Mouse (Mus musculus): Measurements from ENCODE around the gene Olfr890. TPM values are rescaled to one million over a fixed set of nuclear protein-coding genes. Genes with fewer than 3 reads are reported as not detected.

The Olfr890 gene
- total RNA-seq (2023) = not detected

GRCm38 (mm10) chr9:38142217-38142616, at the start of gene Olfr890:
Gene Olfr890, plus strand, starts transcription at chr9:38142517.

GRCm38 (mm10) chr9:38107828-38108227, 34.5 kb upstream of the Olfr890 start, which contains the start of gene Olfr888:
Gene Olfr888, plus strand, starts transcription at chr9:38108128.

GRCm38 (mm10) chr9:38114898-38115297, 27.4 kb upstream of the Olfr890 start, which contains the start of gene Olfr889:
Gene Olfr889, plus strand, starts transcription at chr9:38115198.

GRCm38 (mm10) chr9:38180721-38181120, 38.4 kb downstream of the Olfr890 start, which contains the start of gene Olfr891:
Gene Olfr891, minus strand, starts transcription at chr9:38180821.

Other genes with a start within 250 kb of the Olfr890 start
- gene Olfr145, start 245.8 kb upstream of the Olfr890 start, total RNA-seq (2023) = not detected
- not detected for gene Olfr878, start 224.7 kb upstream of the Olfr890 start, total RNA-seq (2023)
- gene Olfr881, start 150.7 kb upstream of the Olfr890 start, total RNA-seq (2023) = not detected
- gene Olfr883, start 116.7 kb upstream of the Olfr890 start, total RNA-seq (2023) = not detected
- not detected for gene Olfr884, start 96.0 kb upstream of the Olfr890 start, total RNA-seq (2023)
- not detected for gene Olfr885, start 81.2 kb upstream of the Olfr890 start, total RNA-seq (2023)
- not detected for gene Olfr887, start 58.4 kb upstream of the Olfr890 start, total RNA-seq (2023)
- gene Olfr888, start 34.4 kb upstream of the Olfr890 start, total RNA-seq (2023) = not detected
- under 1 TPM in 1 of 2 experiments, not detected in 1; 0.12 TPM for gene Olfr889, start 27.3 kb upstream of the Olfr890 start, total RNA-seq (2023)
- not detected for gene Olfr891, start 38.3 kb downstream of the Olfr890 start, total RNA-seq (2023)
- gene Olfr893, start 65.8 kb downstream of the Olfr890 start, total RNA-seq (2023) = not detected
- gene Olfr894, start 75.5 kb downstream of the Olfr890 start, total RNA-seq (2023) = not detected
- gene Olfr143, start 110.3 kb downstream of the Olfr890 start, total RNA-seq (2023) = not detected
- not detected for gene Olfr895, start 125.3 kb downstream of the Olfr890 start, total RNA-seq (2023)
- not detected for gene Olfr896-ps1, start 148.6 kb downstream of the Olfr890 start, total RNA-seq (2023)
- not detected for gene Olfr25, start 186.5 kb downstream of the Olfr890 start, total RNA-seq (2023)
- gene Olfr898, start 205.9 kb downstream of the Olfr890 start, total RNA-seq (2023) = not detected
- not detected for gene Olfr250, start 224.4 kb downstream of the Olfr890 start, total RNA-seq (2023)
- not detected for gene Olfr251, start 234.6 kb downstream of the Olfr890 start, total RNA-seq (2023)